Mouse (Mus musculus) hindbrain, embryonic 14.5 days (tissue): ENCODE data around the gene Abca1. TPM values are rescaled to one million over a fixed set of nuclear protein-coding genes. Genes with fewer than 3 reads are reported as not detected.

Experiments used
- ATAC-seq: fragments of 200-750 bp; cut with Nextera tagmentation; 2 replicates; pipeline ENCODE4 v1.8.0; 2017; ENCODE audit warnings: moderate number of reproducible peaks, mild to moderate bottlenecking, moderate TSS enrichment, moderate library complexity; ENCODE audit not compliant: low FRiP score
- DNase-seq: peaks from one replicate; pipeline ENCODE4 v3.0.0-alpha.2; 2015; ENCODE audit warnings: low spot score
- H3K27ac ChIP-seq: fragments of 300-500 bp; sonication (generic); 2 replicates; pipeline ENCODE4 v1.5.1; 2014; ENCODE audit warnings: mild to moderate bottlenecking, moderate library complexity
- H3K27me3 ChIP-seq: fragments of 300-500 bp; sonication (generic); 2 replicates; pipeline ENCODE4 v1.6.1; 2014; ENCODE audit warnings: mild to moderate bottlenecking, low read length, mixed read lengths; ENCODE audit not compliant: control insufficient read depth, insufficient read depth
- H3K36me3 ChIP-seq: fragments of 300-500 bp; sonication (generic); replicated peaks from 2 replicates; pipeline ENCODE4 v1.6.1; 2014; ENCODE audit not compliant: control insufficient read depth, insufficient read depth
- H3K4me1 ChIP-seq: fragments of 300-500 bp; sonication (generic); replicated peaks from 2 replicates; pipeline ENCODE4 v1.6.1; 2014; ENCODE audit warnings: antibody characterized with exemption, low read length, mixed read lengths; ENCODE audit not compliant: control insufficient read depth, insufficient read depth
- H3K4me2 ChIP-seq: fragments of 300-500 bp; sonication (generic); replicated peaks from 2 replicates; pipeline ENCODE4 v1.6.1; 2014; ENCODE audit warnings: mild to moderate bottlenecking, moderate library complexity
- H3K4me3 ChIP-seq: fragments of 300-500 bp; sonication (generic); replicated peaks from 2 replicates; pipeline ENCODE4 v1.5.1; 2014; ENCODE audit warnings: mild to moderate bottlenecking, low read length
- H3K9ac ChIP-seq: fragments of 300-500 bp; sonication (generic); 2 replicates; pipeline ENCODE4 v1.6.1; 2014
- H3K9me3 ChIP-seq: fragments of 300-500 bp; sonication (generic); 2 replicates; pipeline ENCODE4 v1.6.1; 2016; ENCODE audit warnings: low read length; ENCODE audit not compliant: control insufficient read depth
- WGBS: fragments of 180-500 bp; shearing (Covaris S2); extraction: QIAGEN DNeasy Blood & Tissue Kit; methylation state at CpG from one replicate; pipeline ENCODE4 v1.1.7; 2014; 5-methylcytosine and 5-hydroxymethylcytosine counted together
- polyA plus RNA-seq: library from polyadenylated mRNA; unstranded; fragments of >200 nt; fragmentation: Nextera tagmentation; extraction: Ambion mirVana; gene quantifications from 2 replicates; pipeline ENCODE4 v1.2.1, GENCODE M21; 2014

The Abca1 gene
- polyA plus RNA-seq, 1 experiment from 2014 or later: 18.8 TPM

DNA sequence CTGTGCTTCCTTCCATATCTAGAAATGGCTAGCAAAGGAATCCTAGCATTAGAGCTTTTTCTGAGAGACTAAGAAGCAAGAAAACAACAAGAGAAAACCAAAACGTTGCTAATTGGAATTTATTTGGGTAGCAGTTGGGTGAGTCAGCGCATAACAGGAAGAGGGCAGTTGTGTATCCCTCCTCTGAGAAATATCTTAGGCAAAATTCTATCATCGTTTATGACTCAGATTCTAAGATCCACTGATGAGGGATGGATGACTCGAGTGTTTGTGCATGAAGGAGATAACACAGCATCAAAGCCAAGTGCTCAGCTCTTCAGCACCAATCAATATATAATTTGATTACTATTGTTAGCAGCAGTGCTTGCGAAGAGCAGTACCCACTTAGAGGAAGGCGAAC lies 21.8 kb upstream of the Abca1 start:
- DNase-seq: no peak
- H3K9me3 ChIP-seq: no peaks in the 10 kb centered on the region
- no peaks in the 10 kb centered on the region for H3K27me3 ChIP-seq
- H3K36me3 ChIP-seq: no peaks in the 10 kb centered on the region
- WGBS: 84% methylated on average over 6 of the region's 6 CpGs
- no peak overlapping the region for H3K4me3 ChIP-seq
- ATAC-seq: no peak
- H3K9ac ChIP-seq: no peak overlapping the region
- H3K4me2 ChIP-seq: no peak overlapping the region
- H3K4me1 ChIP-seq: 0 out of 2 replicates have a peak, but pooled peaks cover 4% of the 10 kb centered on the region
- H3K27ac ChIP-seq: no peak overlapping the region

DNA sequence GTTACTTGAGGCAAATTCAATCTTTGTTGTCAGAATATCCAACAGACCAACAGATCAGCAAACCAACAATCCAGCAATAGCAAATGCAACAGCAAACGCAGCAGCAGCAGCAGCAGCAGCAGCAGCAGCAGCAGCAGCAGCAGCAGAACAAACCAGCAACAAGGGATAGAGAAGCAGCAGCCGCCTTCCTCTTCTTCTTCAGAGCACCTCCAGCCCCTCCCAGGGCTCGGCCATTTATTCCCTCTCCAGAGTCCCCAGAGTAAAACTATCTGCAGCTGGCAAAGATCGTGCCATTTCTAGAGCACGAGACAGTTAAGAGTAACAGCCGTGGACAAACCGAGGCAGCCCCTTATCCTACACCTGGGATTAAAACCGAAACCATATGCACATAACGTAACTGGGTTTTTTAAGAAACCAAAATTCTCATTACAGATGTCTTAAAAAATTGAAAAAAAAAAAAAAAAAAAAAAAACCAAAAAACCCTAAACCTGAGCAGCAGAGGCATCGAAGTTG lies 19.7 kb upstream of the Abca1 start:
- Histone ChIP-seq H3K4me1 (0 out of 2 replicates have a peak, but pooled peaks cover 4% of the 10 kb centered on the region), H3K4me3 (no peak overlapping the region), H3K27ac (no peak overlapping the region), H3K36me3 (no peaks in the 10 kb centered on the region), H3K9ac (no peak overlapping the region), H3K4me2 (no peak overlapping the region), H3K27me3 (no peaks in the 10 kb centered on the region), H3K9me3 (no peaks in the 10 kb centered on the region)
- WGBS: 82% methylated on average over 10 of the region's 10 CpGs
- DNase-seq (no peak), ATAC-seq (no peak)

DNA sequence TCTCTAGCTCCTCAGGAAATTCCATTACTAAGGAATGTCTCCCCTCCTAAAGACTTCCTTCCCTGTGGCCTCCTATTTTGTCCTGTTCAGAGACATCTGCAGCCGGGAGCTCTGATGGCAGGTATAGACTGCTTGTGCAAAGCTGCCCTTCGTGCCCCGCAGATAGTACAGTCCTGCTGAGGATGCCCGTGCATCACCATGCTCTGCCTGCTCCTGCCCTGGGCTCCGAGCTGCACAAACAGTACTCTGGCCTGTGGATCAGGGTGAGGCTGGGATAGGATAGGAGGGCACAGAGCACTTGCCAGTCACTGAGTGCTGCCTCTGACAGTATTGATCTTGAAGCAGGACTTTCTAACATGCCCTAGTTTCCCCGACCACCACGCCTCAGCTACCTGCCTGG lies 18.8 kb upstream of the Abca1 start:
- Histone ChIP-seq H3K4me3 (no peak overlapping the region), H3K27ac (no peak overlapping the region), H3K9me3 (no peaks in the 10 kb centered on the region), H3K9ac (no peak overlapping the region), H3K36me3 (no peaks in the 10 kb centered on the region), H3K4me2 (no peak overlapping the region), H3K27me3 (no peaks in the 10 kb centered on the region), H3K4me1 (0 out of 2 replicates have a peak, but pooled peaks cover 4% of the 10 kb centered on the region)
- no peak for DNase-seq
- WGBS: 92% methylated on average over 7 of the region's 7 CpGs
- ATAC-seq: no peak

DNA sequence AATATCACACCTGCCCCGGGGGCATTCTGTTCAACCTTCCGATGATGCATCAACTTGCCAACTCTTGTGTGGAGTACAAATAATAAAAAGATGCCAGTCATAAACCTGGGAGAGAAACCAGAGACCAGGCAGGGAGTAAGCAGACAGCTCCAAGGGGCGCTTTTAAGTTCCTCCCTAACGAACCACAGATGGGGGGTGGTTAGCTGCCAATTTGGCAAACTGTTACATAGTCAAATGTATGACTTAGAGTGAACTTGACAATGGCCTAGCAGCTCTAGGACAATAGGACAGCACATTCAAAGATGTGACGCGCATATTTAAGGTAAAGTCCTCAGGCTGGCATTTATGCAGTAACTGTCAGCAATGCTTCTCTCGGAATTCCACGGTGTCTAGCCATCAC lies 18.0 kb upstream of the Abca1 start:
- WGBS: 83% methylated on average over 8 of the region's 8 CpGs
- no peaks in the 10 kb centered on the region for H3K27me3 ChIP-seq
- no peak overlapping the region for H3K27ac ChIP-seq
- no peak overlapping the region for H3K4me2 ChIP-seq
- H3K9me3 ChIP-seq: no peaks in the 10 kb centered on the region
- 0 out of 2 replicates have a peak, but pooled peaks cover 4% of the 10 kb centered on the region for H3K4me1 ChIP-seq
- no peak overlapping the region for H3K4me3 ChIP-seq
- H3K36me3 ChIP-seq: no peaks in the 10 kb centered on the region
- no peak overlapping the region for H3K9ac ChIP-seq
- ATAC-seq (no peak), DNase-seq (no peak)

- Histone ChIP-seq H3K4me3 (no peak overlapping the region), H3K27me3 (no peaks in the 10 kb centered on the region), H3K9ac (no peak overlapping the region), H3K4me2 (no peak overlapping the region), H3K36me3 (no peaks in the 10 kb centered on the region), H3K4me1 (0 out of 2 replicates have a peak, but pooled peaks cover 4% of the 10 kb centered on the region), H3K9me3 (no peaks in the 10 kb centered on the region), H3K27ac (no peak overlapping the region)
- no peak for DNase-seq
- WGBS: 87% methylated on average over 7 of the region's 7 CpGs
- no peak for ATAC-seq
Measured at GRCm38 (mm10) chr4:53174906-53175305, 15.2 kb upstream of the Abca1 start.

GRCm38 (mm10) chr4:53170403-53170802 lies 10.7 kb upstream of the Abca1 start:
- no peak overlapping the region for H3K27ac ChIP-seq
- WGBS: 72% methylated on average over 2 of the region's 2 CpGs
- H3K27me3 ChIP-seq: no peaks in the 10 kb centered on the region
- ATAC-seq: no peak
- no peaks in the 10 kb centered on the region for H3K9me3 ChIP-seq
- H3K4me3 ChIP-seq: no peak overlapping the region
- H3K4me1 ChIP-seq: no peaks in the 10 kb centered on the region
- no peak for DNase-seq
- H3K36me3 ChIP-seq: no peaks in the 10 kb centered on the region
- no peak overlapping the region for H3K9ac ChIP-seq
- no peak overlapping the region for H3K4me2 ChIP-seq

DNA sequence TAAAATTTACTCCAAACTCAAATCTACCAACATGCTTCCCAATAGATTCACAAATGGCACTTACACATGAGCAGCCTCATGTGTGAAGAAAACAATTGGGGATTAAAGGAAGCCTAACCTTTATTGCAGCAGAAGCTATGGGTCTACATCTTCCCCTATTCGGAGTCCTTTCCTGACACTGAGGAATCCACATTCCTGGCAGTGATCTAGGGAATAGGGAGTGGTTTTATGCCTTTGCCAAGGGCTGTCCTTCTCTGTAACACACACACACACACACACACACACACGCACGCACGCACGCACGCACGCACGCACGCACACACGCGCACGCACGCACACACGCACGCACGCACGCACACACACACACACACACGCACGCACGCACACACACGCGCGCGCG lies 5.5 kb upstream of the Abca1 start:
- no peak overlapping the region for H3K4me3 ChIP-seq
- WGBS: 86% methylated on average over 13 of the region's 25 CpGs
- DNase-seq: no peak
- no peak overlapping the region for H3K27ac ChIP-seq
- H3K36me3 ChIP-seq: no peaks in the 10 kb centered on the region
- H3K4me1 ChIP-seq: no peaks in the 10 kb centered on the region
- H3K27me3 ChIP-seq: no peaks in the 10 kb centered on the region
- H3K9me3 ChIP-seq: no peaks in the 10 kb centered on the region
- no peak for ATAC-seq
- no peak overlapping the region for H3K4me2 ChIP-seq
- no peak overlapping the region for H3K9ac ChIP-seq

DNA sequence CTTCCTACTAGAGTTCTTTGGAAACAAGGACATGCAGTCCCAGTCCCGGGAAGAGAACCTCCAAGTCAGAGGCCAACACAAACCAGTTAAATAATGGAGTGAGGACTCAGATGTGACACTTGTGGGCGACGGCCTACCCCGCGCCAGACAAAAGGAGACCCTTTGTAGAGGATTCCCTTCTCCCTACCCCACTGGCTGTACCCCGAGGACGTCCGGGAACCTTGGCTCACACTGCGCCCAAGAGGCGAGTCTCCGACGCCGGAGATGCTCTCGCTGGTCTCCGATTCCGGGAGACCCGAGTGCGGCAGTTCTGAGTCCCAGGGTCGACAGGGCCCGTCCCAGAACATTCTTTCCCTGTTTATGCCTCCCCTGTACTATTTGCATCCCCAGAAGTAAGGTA lies 519 bp downstream of the Abca1 start:
- no peaks in the 10 kb centered on the region for H3K4me1 ChIP-seq
- WGBS: under 1% methylated on average over 20 of the region's 20 CpGs
- peak overlapping the region; percentile 58 for H3K4me3 ChIP-seq
- peak overlapping the region; percentile 55 for H3K9ac ChIP-seq
- no peaks in the 10 kb centered on the region for H3K36me3 ChIP-seq
- no peaks in the 10 kb centered on the region for H3K27me3 ChIP-seq
- no peak for DNase-seq
- peak overlapping the region; percentile 63 for H3K4me2 ChIP-seq
- ATAC-seq: peak; percentile 33
- peak overlapping the region; percentile 56 for H3K27ac ChIP-seq
- H3K9me3 ChIP-seq: no peaks in the 10 kb centered on the region

- peak overlapping the region; percentile 55 for H3K9ac ChIP-seq
- peak overlapping the region; percentile 58 for H3K4me3 ChIP-seq
- DNase-seq (peak; percentile 61), ATAC-seq (peak; percentile 65)
- H3K27me3 ChIP-seq: no peaks in the 10 kb centered on the region
- H3K4me1 ChIP-seq: no peaks in the 10 kb centered on the region
- H3K9me3 ChIP-seq: no peaks in the 10 kb centered on the region
- 0 out of 2 replicates have a peak overlapping the region, but pooled peaks have one; percentile 0 for H3K27ac ChIP-seq
- no peaks in the 10 kb centered on the region for H3K36me3 ChIP-seq
- peak overlapping the region; percentile 63 for H3K4me2 ChIP-seq
- WGBS: 1% methylated on average over 18 of the region's 18 CpGs
Measured at GRCm38 (mm10) chr4:53158634-53159033, 1.1 kb downstream of the Abca1 start.

- ATAC-seq: no peak
- Histone ChIP-seq H3K27me3 (no peaks in the 10 kb centered on the region), H3K9ac (no peak overlapping the region), H3K4me1 (peaks cover 4% of the 10 kb centered on the region), H3K27ac (no peak overlapping the region), H3K36me3 (no peaks in the 10 kb centered on the region), H3K9me3 (no peaks in the 10 kb centered on the region), H3K4me2 (0 out of 2 replicates have a peak overlapping the region, but pooled peaks have one; percentile 8), H3K4me3 (no peak overlapping the region)
- WGBS: 80% methylated on average over 11 of the region's 11 CpGs
- no peak for DNase-seq
Measured at GRCm38 (mm10) chr4:53155471-53155870, 4.2 kb downstream of the Abca1 start.
